Mouse (Mus musculus) ES-E14 (cell line): Measurements from ENCODE around the gene Fcrl5.

Source experiments
- HCFC1 ChIP-seq: IDR thresholded peaks from 2 replicates; pipeline ENCODE4 v1.6.1; 2012; ENCODE audit warnings: low read length, inconsistent platforms, borderline replicate concordance; ENCODE audit not compliant: insufficient read depth
- MAFK ChIP-seq: IDR thresholded peaks from 2 replicates; pipeline ENCODE4 v1.6.1; 2014; ENCODE audit warnings: mild to moderate bottlenecking, low read depth, low read length, inconsistent platforms; ENCODE audit not compliant: insufficient read depth

DNA sequence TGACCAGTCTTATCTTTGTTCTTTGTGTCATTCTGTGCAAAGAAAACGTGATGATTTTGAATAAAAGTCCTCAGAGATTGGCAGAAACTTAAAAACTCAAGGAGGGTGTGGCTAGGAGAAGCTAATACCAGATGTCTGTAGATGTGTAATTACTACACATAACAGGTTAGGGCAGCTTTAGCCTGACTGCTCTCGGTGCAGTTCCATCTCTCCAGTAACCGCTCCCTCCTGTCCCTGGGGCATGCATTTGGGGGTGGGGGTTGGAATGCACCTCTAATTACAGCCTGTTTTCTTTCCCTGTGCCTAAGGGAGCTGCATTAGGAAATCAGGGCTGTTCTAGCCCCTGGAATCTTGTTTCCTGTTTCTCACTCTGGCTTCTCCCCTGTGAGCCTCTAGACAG is 94.7 kb downstream of the Fcrl5 start:
- no peak for TF ChIP-seq HCFC1
- TF ChIP-seq MAFK = no peak
